Mouse (Mus musculus) CH12.LX (cell line): ENCODE measurements around the gene Fndc4. TPM values are rescaled to one million over a fixed set of nuclear protein-coding genes. Genes with fewer than 3 reads are reported as not detected.

Source experiments
- DNase-seq: peaks from one replicate; pipeline ENCODE4 v3.0.0-alpha.2; 2013; ENCODE audit errors: extremely low read depth
- H3K27ac ChIP-seq: 2 replicates; pipeline ENCODE4 v1.5.1; 2012; ENCODE audit warnings: low read depth, mild to moderate bottlenecking, control low read depth, moderate library complexity; ENCODE audit not compliant: insufficient read depth
- H3K27me3 ChIP-seq: replicated peaks from 2 replicates; pipeline ENCODE3; 2012; ENCODE audit warnings: inconsistent platforms
- H3K36me3 ChIP-seq, 2 experiments: replicated peaks in 1 of 2; 2 replicates each; pipeline versions ENCODE3 to v1.6.1; 2012; ENCODE audit warnings: inconsistent platforms in 1 of 2, low read length in 1 of 2, mild to moderate bottlenecking in 1 of 2, mixed read lengths in 1 of 2, moderate library complexity in 1 of 2; ENCODE audit not compliant: control insufficient read depth in 1 of 2, insufficient read depth in 1 of 2
- H3K4me1 ChIP-seq, 2 experiments: 2 replicates each; pipeline ENCODE4 v1.6.1; 2012; ENCODE audit warnings: inconsistent platforms in 1 of 2, moderate library complexity in 1 of 2; ENCODE audit not compliant: insufficient read depth in 2 of 2, control insufficient read depth in 1 of 2
- H3K4me2 ChIP-seq: 2 replicates; pipeline ENCODE4 v1.6.1; 2012; ENCODE audit warnings: low read depth, mild to moderate bottlenecking, control low read depth; ENCODE audit not compliant: poor library complexity, insufficient read depth, severe bottlenecking
- H3K4me3 ChIP-seq, 3 experiments: fragments of 150-350 bp in 1 of 3; sonication (generic) in 1 of 3; replicated peaks in 1 of 3; 2 replicates each; pipeline versions ENCODE3 to v1.5.1; 2011 to 2012; ENCODE audit warnings: low read depth in 2 of 3, low read length in 2 of 3, mild to moderate bottlenecking in 2 of 3, moderate library complexity in 2 of 3, control low read depth in 1 of 3, improper control_type of control experiment in 1 of 3, inconsistent platforms in 1 of 3, mixed read lengths in 1 of 3; ENCODE audit not compliant: poor library complexity in 1 of 3
- H3K79me2 ChIP-seq: replicated peaks from 2 replicates; pipeline ENCODE4 v1.6.1; 2012; ENCODE audit warnings: mild to moderate bottlenecking, moderate library complexity; ENCODE audit not compliant: control insufficient read depth, poor library complexity, insufficient read depth, severe bottlenecking; ENCODE audit errors: extremely low read depth
- H3K9ac ChIP-seq: 2 replicates; pipeline ENCODE4 v1.6.1; 2012; ENCODE audit warnings: low read depth, mild to moderate bottlenecking, control low read depth, moderate library complexity; ENCODE audit not compliant: insufficient read depth
- H3K9me3 ChIP-seq: replicated peaks from 2 replicates; pipeline ENCODE3; 2012; ENCODE audit warnings: low read length, inconsistent platforms, mixed read lengths
- CHD2 ChIP-seq: IDR thresholded peaks from 2 replicates; pipeline ENCODE4 v1.6.1; 2011; ENCODE audit warnings: low read length, improper control_type of control experiment
- CTCF ChIP-seq, 2 experiments: IDR thresholded peaks in 1 of 2; conservative IDR thresholded peaks in 1 of 2; 2 replicates each; pipeline ENCODE4 v1.5.1; 2011 to 2012; ENCODE audit warnings: low read depth in 2 of 2, low read length in 2 of 2, improper control_type of control experiment in 1 of 2, inconsistent platforms in 1 of 2, mild to moderate bottlenecking in 1 of 2, moderate library complexity in 1 of 2
- E2F4 ChIP-seq: IDR thresholded peaks from 2 replicates; pipeline ENCODE4 v1.6.1; 2011; ENCODE audit warnings: low read depth, low read length, improper control_type of control experiment; ENCODE audit not compliant: insufficient replicate concordance
- EP300 ChIP-seq: IDR thresholded peaks from 2 replicates; pipeline ENCODE4 v1.6.1; 2011; ENCODE audit warnings: low read length, improper control_type of control experiment
- GABPA ChIP-seq: IDR thresholded peaks from 2 replicates; pipeline ENCODE4 v1.6.1; 2012; ENCODE audit warnings: low read depth, low read length, improper control_type of control experiment, inconsistent platforms; ENCODE audit not compliant: insufficient replicate concordance
- HCFC1 ChIP-seq: IDR thresholded peaks from 2 replicates; pipeline ENCODE4 v1.6.1; 2012; ENCODE audit warnings: low read depth, mild to moderate bottlenecking, inconsistent platforms, low read length, improper control_type of control experiment
- KAT2A ChIP-seq: IDR thresholded peaks from 2 replicates; pipeline ENCODE4 v1.6.1; 2012; ENCODE audit warnings: low read length, improper control_type of control experiment, inconsistent platforms; ENCODE audit not compliant: insufficient replicate concordance
- MAFK ChIP-seq: IDR thresholded peaks from 2 replicates; pipeline ENCODE4 v1.6.1; 2011; ENCODE audit warnings: low read length, improper control_type of control experiment; ENCODE audit not compliant: insufficient replicate concordance
- MAX ChIP-seq: IDR thresholded peaks from 2 replicates; pipeline ENCODE4 v1.6.1; 2011; ENCODE audit warnings: low read length, improper control_type of control experiment
- MXI1 ChIP-seq: IDR thresholded peaks from 2 replicates; pipeline ENCODE4 v1.6.1; 2011; ENCODE audit warnings: mild to moderate bottlenecking, low read depth, low read length, improper control_type of control experiment
- NELFE ChIP-seq: IDR thresholded peaks from 2 replicates; pipeline ENCODE4 v1.6.1; 2011; ENCODE audit warnings: low read depth, low read length, improper control_type of control experiment
- PAX5 ChIP-seq: IDR thresholded peaks from 2 replicates; pipeline ENCODE4 v1.6.1; 2012; ENCODE audit warnings: low read length, inconsistent platforms, mixed read lengths
- POLR2A ChIP-seq: IDR thresholded peaks from 2 replicates; pipeline ENCODE4 v1.6.1; 2011; ENCODE audit warnings: low read depth, mild to moderate bottlenecking, improper control_type of control experiment, low read length
- POLR2AphosphoS2 ChIP-seq: IDR thresholded peaks from 2 replicates; pipeline ENCODE4 v1.6.1; 2011; ENCODE audit warnings: low read depth, low read length, improper control_type of control experiment
- TBP ChIP-seq: conservative IDR thresholded peaks from 2 replicates; pipeline ENCODE4 v1.6.1; 2011; ENCODE audit warnings: low read depth, low read length, improper control_type of control experiment
- USF1 ChIP-seq: IDR thresholded peaks from 2 replicates; pipeline ENCODE4 v1.6.1; 2014; ENCODE audit warnings: low read depth, mild to moderate bottlenecking, inconsistent platforms, low read length, improper control_type of control experiment
- USF2 ChIP-seq: conservative IDR thresholded peaks from 2 replicates; pipeline ENCODE4 v1.6.1; 2011; ENCODE audit warnings: low read depth, low read length, improper control_type of control experiment
- ZC3H11A ChIP-seq: IDR thresholded peaks from 2 replicates; pipeline ENCODE4 v1.6.1; 2012; ENCODE audit warnings: low read depth, mild to moderate bottlenecking, inconsistent platforms, low read length, improper control_type of control experiment
- ZKSCAN1 ChIP-seq: IDR thresholded peaks from 2 replicates; pipeline ENCODE4 v1.6.1; 2012; ENCODE audit warnings: low read depth, inconsistent platforms, low read length, improper control_type of control experiment, borderline replicate concordance
- ZMIZ1 ChIP-seq: IDR thresholded peaks from 2 replicates; pipeline ENCODE4 v1.6.1; 2012; ENCODE audit warnings: low read depth, mild to moderate bottlenecking, inconsistent platforms, low read length, improper control_type of control experiment
- dilution Hi-C: fragments of 300-500 bp; cut with MboI; formaldehyde crosslinking; loops from 2 replicates; pipeline ENCODE4 v1.14.3; 2020; ENCODE audit warnings: low sequenced_read_pairs; ENCODE audit not compliant: extremely low pct_unique_long_range_greater_than_20kb, extremely low pct_ligation_motif_present
- in situ Hi-C: fragments of 300-500 bp; cut with MboI; formaldehyde crosslinking; loops from 3 replicates; pipeline ENCODE4 v1.14.3; 2019; ENCODE audit warnings: low sequenced_read_pairs, low pct_ligation_motif_present, low pct_unique_long_range_greater_than_20kb, mixed read lengths
- polyA plus RNA-seq: library from polyadenylated mRNA; unstranded; fragments of >175 nt; gene quantifications from 2 replicates; pipeline ENCODE4 v1.2.1, GENCODE M21; 2012; ENCODE audit warnings: low read depth; ENCODE audit not compliant: insufficient read length
- total RNA-seq, 2 experiments: library from RNA; depleted of rRNA; stranded (reverse); fragments of 300-350 nt in 1 of 2; fragments of >200 nt in 1 of 2; gene quantifications; 2 replicates each; pipeline ENCODE4 v1.2.3; 2012 to 2014

The Fndc4 gene
- total and polyA plus RNA-seq, 3 experiments = 0.13 TPM; not detected in 2

DNA sequence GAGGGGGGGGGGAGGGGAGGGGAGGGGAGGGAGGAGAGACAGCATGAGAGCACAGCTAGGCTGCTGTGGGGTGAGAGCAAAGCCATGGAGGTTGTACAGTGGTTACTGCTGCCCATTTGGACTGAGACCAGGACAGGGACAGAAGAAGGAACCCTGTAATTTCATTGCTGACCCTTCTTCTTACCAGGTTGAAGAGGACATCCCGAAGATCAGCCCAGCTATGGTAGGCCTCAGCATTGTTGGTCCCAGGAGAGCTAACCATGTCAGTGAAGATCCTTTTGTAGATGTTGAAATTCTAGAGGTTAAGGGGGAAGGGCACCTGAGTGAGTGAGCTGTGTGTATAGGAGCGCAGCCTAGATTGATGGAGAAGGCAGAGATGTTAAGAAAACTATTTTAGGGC is 40.5 kb downstream of the Fndc4 start:
- H3K4me3 ChIP-seq = no peak overlapping the region
- no peaks in the 10 kb centered on the region for H3K79me2 ChIP-seq
- H3K4me2 ChIP-seq = no peak overlapping the region
- peaks cover 47 to 86% of the 10 kb centered on the region in 2 experiments for H3K36me3 ChIP-seq
- peaks cover 0 to 11% of the 10 kb centered on the region in 2 experiments; a peak in 1 of 4 replicates for H3K4me1 ChIP-seq
- no peaks in the 10 kb centered on the region for H3K27me3 ChIP-seq
- in situ Hi-C loops = no loop called here
- no peak for TF ChIP-seq EP300
- TF ChIP-seq USF1 = no peak
- no peak for TF ChIP-seq KAT2A
- TF ChIP-seq USF2 = no peak
- TF ChIP-seq E2F4 = no peak
- no peak for TF ChIP-seq MAX
- no peak for TF ChIP-seq POLR2AphosphoS2
- TF ChIP-seq CTCF (conservative IDR thresholded peaks at IDR 0.05 in 1 of 2, IDR thresholded peaks at IDR 0.05 in 1 of 2; ENCODE audit: low read depth in 2 of 2, low read length in 2 of 2) = no peak
- no peak for TF ChIP-seq ZMIZ1
- dilution Hi-C loops = no loop called here
- no peak overlapping the region for H3K9ac ChIP-seq
- no peak for DNase-seq
- H3K9me3 ChIP-seq = no peaks in the 10 kb centered on the region
- H3K27ac ChIP-seq = no peak overlapping the region

DNA sequence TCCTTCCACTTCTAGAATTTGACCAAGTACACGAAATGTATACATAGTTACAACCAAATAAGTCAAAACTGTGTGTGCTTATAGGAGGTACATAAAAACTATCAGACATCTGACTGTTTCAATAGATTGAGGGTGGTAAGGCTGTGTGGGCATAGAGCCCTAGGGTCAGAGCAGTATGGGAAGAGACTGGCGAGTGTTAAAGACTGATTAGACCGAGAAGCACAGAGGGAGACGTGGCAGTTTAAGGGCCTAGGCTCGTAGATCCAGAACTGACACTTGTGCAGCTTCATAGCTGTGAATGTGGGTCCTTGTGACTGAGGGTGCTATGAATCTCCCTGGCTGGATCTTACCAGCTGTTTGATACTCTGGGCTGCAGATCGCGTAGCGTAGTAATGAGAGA is 41.0 kb downstream of the Fndc4 start:
- in situ Hi-C loops = no loop called here
- H3K36me3 ChIP-seq = peaks cover 48 to 86% of the 10 kb centered on the region in 2 experiments
- H3K79me2 ChIP-seq = no peaks in the 10 kb centered on the region
- no peak for DNase-seq
- no peak overlapping the region for H3K4me2 ChIP-seq
- H3K9me3 ChIP-seq = no peaks in the 10 kb centered on the region
- no peak overlapping the region for H3K27ac ChIP-seq
- dilution Hi-C loops = no loop called here
- peaks cover 0 to 11% of the 10 kb centered on the region in 2 experiments; a peak in 1 of 4 replicates for H3K4me1 ChIP-seq
- H3K27me3 ChIP-seq = no peaks in the 10 kb centered on the region
- no peak overlapping the region for H3K4me3 ChIP-seq
- TF ChIP-seq HCFC1 = no peak
- no peak for TF ChIP-seq PAX5
- TF ChIP-seq USF1 = no peak
- no peak for TF ChIP-seq KAT2A
- no peak for TF ChIP-seq ZC3H11A
- TF ChIP-seq CTCF (conservative IDR thresholded peaks at IDR 0.05 in 1 of 2, IDR thresholded peaks at IDR 0.05 in 1 of 2; ENCODE audit: low read depth in 2 of 2, low read length in 2 of 2) = no peak
- TF ChIP-seq MAX = no peak
- TF ChIP-seq POLR2A = no peak
- no peak for TF ChIP-seq CHD2
- TF ChIP-seq MXI1 = no peak
- no peak for TF ChIP-seq MAFK
- TF ChIP-seq POLR2AphosphoS2 = no peak
- TF ChIP-seq GABPA = no peak
- TF ChIP-seq ZKSCAN1 = no peak
- TF ChIP-seq TBP = no peak
- TF ChIP-seq NELFE = no peak
- no peak for TF ChIP-seq ZMIZ1
- TF ChIP-seq, all 38 proteins: peak for 0
- H3K9ac ChIP-seq = no peak overlapping the region
